Mouse (Mus musculus): ENCODE data around the gene Me1.

DNA sequence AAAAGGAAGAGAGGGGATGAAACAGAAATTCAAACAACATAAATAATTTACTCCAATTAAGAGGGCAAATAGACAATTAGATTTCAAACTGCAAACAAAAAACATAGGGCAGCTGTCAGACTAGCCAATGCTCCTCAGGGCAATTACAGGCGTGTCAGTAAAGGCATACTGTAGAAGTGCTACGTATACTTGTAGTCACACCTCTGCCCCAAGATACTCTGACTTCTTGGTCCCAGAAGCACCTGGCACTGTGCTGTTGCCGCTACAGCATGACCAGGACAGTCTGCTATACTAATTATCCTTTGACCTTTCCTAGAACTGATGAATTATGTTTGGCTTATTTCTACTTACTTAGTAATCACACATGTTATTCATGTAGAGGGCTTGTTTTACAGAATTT is 44.5 kb downstream of the Me1 start:
- TF ChIP-seq CTCF (IDR thresholded peaks at IDR 0.05; ENCODE audit: borderline replicate concordance, extremely low read depth, insufficient read depth, insufficient read length) (no peak), POLR2A (IDR thresholded peaks at IDR 0.05; ENCODE audit: borderline replicate concordance, extremely low read depth, insufficient read depth, insufficient read length, poor library complexity, severe bottlenecking) (no peak)

All from brain, embryonic 14.5 days (tissue).